Mouse (Mus musculus) kidney, embryonic 14.5 days (tissue): Measurements from ENCODE around the gene Aqp12. TPM values are rescaled to one million over a fixed set of nuclear protein-coding genes. Genes with fewer than 3 reads are reported as not detected.
A peak's percentile ranks its signal among the peaks of the same experiment; 100 is the strongest.

Experiments
- ATAC-seq: fragments of 200-750 bp; cut with Nextera tagmentation; 2 replicates; pipeline ENCODE4 v1.8.0; 2017; ENCODE audit warnings: moderate number of reproducible peaks, mild to moderate bottlenecking, moderate TSS enrichment, moderate library complexity; ENCODE audit not compliant: low FRiP score, low TSS enrichment
- H3K27ac ChIP-seq: fragments of 300-500 bp; sonication (generic); 2 replicates; pipeline ENCODE4 v1.5.1; 2014; ENCODE audit warnings: low read depth, mild to moderate bottlenecking, low read length, moderate library complexity, mixed read lengths
- H3K27me3 ChIP-seq: fragments of 300-500 bp; sonication (generic); 2 replicates; pipeline ENCODE4 v1.6.1; 2014; ENCODE audit warnings: mild to moderate bottlenecking, low read length; ENCODE audit not compliant: control insufficient read depth, insufficient read depth
- H3K36me3 ChIP-seq: fragments of 300-500 bp; sonication (generic); 2 replicates; pipeline ENCODE4 v1.6.1; 2014; ENCODE audit warnings: low read length, mixed read lengths; ENCODE audit not compliant: control insufficient read depth, insufficient read depth
- H3K4me1 ChIP-seq: fragments of 300-500 bp; sonication (generic); 2 replicates; pipeline ENCODE4 v1.6.1; 2014; ENCODE audit warnings: low read length, mixed read lengths; ENCODE audit not compliant: control insufficient read depth, insufficient read depth
- H3K4me2 ChIP-seq: fragments of 300-500 bp; sonication (generic); replicated peaks from 2 replicates; pipeline ENCODE4 v1.6.1; 2014; ENCODE audit warnings: low read depth, mild to moderate bottlenecking, low read length
- H3K4me3 ChIP-seq: fragments of 300-500 bp; sonication (generic); 2 replicates; pipeline ENCODE4 v1.5.1; 2014; ENCODE audit warnings: mild to moderate bottlenecking, low read length
- H3K9ac ChIP-seq: fragments of 300-500 bp; sonication (generic); 2 replicates; pipeline ENCODE4 v1.6.1; 2014; ENCODE audit warnings: low read depth, mild to moderate bottlenecking, low read length, moderate library complexity
- H3K9me3 ChIP-seq: fragments of 300-500 bp; sonication (generic); 2 replicates; pipeline ENCODE4 v1.6.1; 2016; ENCODE audit warnings: low read length; ENCODE audit not compliant: control insufficient read depth
- WGBS: fragments of 180-500 bp; shearing (Covaris S2); extraction: QIAGEN DNeasy Blood & Tissue Kit; methylation state at CpG from one replicate; pipeline ENCODE4 v1.1.7; 2014; 5-methylcytosine and 5-hydroxymethylcytosine counted together
- polyA plus RNA-seq: library from polyadenylated mRNA; unstranded; fragments of >200 nt; fragmentation: Nextera tagmentation; extraction: Ambion mirVana; gene quantifications from 2 replicates; pipeline ENCODE4 v1.2.1, GENCODE M21; 2014

The Aqp12 gene
- polyA plus RNA-seq, 1 experiment from 2014 or later = not detected

- Histone ChIP-seq H3K4me1 (no peaks in the 10 kb centered on the region), H3K27me3 (no peaks in the 10 kb centered on the region), H3K4me3 (no peak overlapping the region), H3K9me3 (no peaks in the 10 kb centered on the region), H3K9ac (no peak overlapping the region), H3K4me2 (no peak overlapping the region), H3K27ac (no peak overlapping the region), H3K36me3 (no peaks in the 10 kb centered on the region)
- 63% methylated on average over 4 of the region's 4 CpGs for WGBS
- 0 out of 2 replicates have a peak, but pooled peaks have one; percentile 41 for ATAC-seq
Observed at GRCm38 (mm10) chr1:93009196-93009595, 3.1 kb downstream of the Aqp12 start.

- no peak for ATAC-seq
- no peak overlapping the region for H3K4me3 ChIP-seq
- no peak overlapping the region for H3K4me2 ChIP-seq
- WGBS = 32% methylated on average over 3 of the region's 3 CpGs
- no peaks in the 10 kb centered on the region for H3K9me3 ChIP-seq
- H3K4me1 ChIP-seq = no peaks in the 10 kb centered on the region
- H3K27me3 ChIP-seq = no peaks in the 10 kb centered on the region
- H3K9ac ChIP-seq = no peak overlapping the region
- no peak overlapping the region for H3K27ac ChIP-seq
- no peaks in the 10 kb centered on the region for H3K36me3 ChIP-seq
Observed at GRCm38 (mm10) chr1:93010731-93011130, 4.6 kb downstream of the Aqp12 start.

GRCm38 (mm10) chr1:93012103-93012585 is 6.0 kb downstream of the Aqp12 start:
- Histone ChIP-seq H3K36me3 (no peaks in the 10 kb centered on the region), H3K9me3 (no peaks in the 10 kb centered on the region), H3K27me3 (no peaks in the 10 kb centered on the region), H3K4me2 (no peak overlapping the region), H3K27ac (no peak overlapping the region), H3K4me1 (no peaks in the 10 kb centered on the region), H3K9ac (no peak overlapping the region), H3K4me3 (no peak overlapping the region)
- 65% methylated on average over 7 of the region's 7 CpGs for WGBS
- ATAC-seq = no peak

- no peak for ATAC-seq
- H3K36me3 ChIP-seq = no peaks in the 10 kb centered on the region
Observed at GRCm38 (mm10) chr1:93013367-93013766, 7.2 kb downstream of the Aqp12 start.

GRCm38 (mm10) chr1:93014460-93014859 is 8.3 kb downstream of the Aqp12 start:
- Histone ChIP-seq H3K4me1 (no peaks in the 10 kb centered on the region), H3K9me3 (no peaks in the 10 kb centered on the region), H3K9ac (no peak overlapping the region), H3K27me3 (no peaks in the 10 kb centered on the region), H3K4me2 (no peak overlapping the region), H3K4me3 (no peak overlapping the region), H3K36me3 (no peaks in the 10 kb centered on the region), H3K27ac (no peak overlapping the region)
- peak; percentile 47; the same call in 1 of the 2 replicates for ATAC-seq

More at GRCm38 (mm10) chr1:93013367-93013766, 7.2 kb downstream of the Aqp12 start:
- Histone ChIP-seq H3K4me3 (no peak overlapping the region), H3K4me1 (no peaks in the 10 kb centered on the region), H3K27ac (no peak overlapping the region), H3K4me2 (no peak overlapping the region), H3K9ac (no peak overlapping the region), H3K27me3 (no peaks in the 10 kb centered on the region), H3K9me3 (no peaks in the 10 kb centered on the region)
- WGBS = 83% methylated on average over 4 of the region's 4 CpGs

GRCm38 (mm10) chr1:93015136-93015535 is 9.0 kb downstream of the Aqp12 start:
- H3K4me3 ChIP-seq = no peak overlapping the region
- no peaks in the 10 kb centered on the region for H3K9me3 ChIP-seq
- H3K27ac ChIP-seq = no peak overlapping the region
- H3K4me1 ChIP-seq = no peaks in the 10 kb centered on the region
- H3K4me2 ChIP-seq = no peak overlapping the region
- no peak overlapping the region for H3K9ac ChIP-seq
- no peak for ATAC-seq
- no peaks in the 10 kb centered on the region for H3K36me3 ChIP-seq
- 53% methylated on average over 2 of the region's 2 CpGs for WGBS
- no peaks in the 10 kb centered on the region for H3K27me3 ChIP-seq

- Histone ChIP-seq H3K36me3 (no peaks in the 10 kb centered on the region), H3K27me3 (no peaks in the 10 kb centered on the region), H3K9me3 (no peaks in the 10 kb centered on the region), H3K4me1 (no peaks in the 10 kb centered on the region), H3K4me2 (no peak overlapping the region), H3K4me3 (no peak overlapping the region), H3K27ac (no peak overlapping the region), H3K9ac (no peak overlapping the region)
- 82% methylated on average over 10 of the region's 10 CpGs for WGBS
- no peak for ATAC-seq
Observed at GRCm38 (mm10) chr1:93018716-93019115, 12.6 kb downstream of the Aqp12 start.

- whole genome bisulfite sequencing = 69% methylated on average over 4 of the region's 4 CpGs
- ATAC-seq = no peak
Observed at GRCm38 (mm10) chr1:93020602-93021001, 14.5 kb downstream of the Aqp12 start.

GRCm38 (mm10) chr1:93026600-93026999 is 20.5 kb downstream of the Aqp12 start:
- Histone ChIP-seq H3K9me3 (no peaks in the 10 kb centered on the region), H3K4me3 (no peak overlapping the region), H3K36me3 (no peaks in the 10 kb centered on the region), H3K4me1 (no peaks in the 10 kb centered on the region), H3K9ac (no peak overlapping the region), H3K27me3 (no peaks in the 10 kb centered on the region), H3K27ac (no peak overlapping the region), H3K4me2 (no peak overlapping the region)
- 87% methylated on average over 8 of the region's 8 CpGs for WGBS
- ATAC-seq = no peak

More at GRCm38 (mm10) chr1:93020602-93021001, 14.5 kb downstream of the Aqp12 start:
- H3K27me3 ChIP-seq = no peaks in the 10 kb centered on the region
- no peak overlapping the region for H3K4me2 ChIP-seq
- H3K4me3 ChIP-seq = no peak overlapping the region
- no peaks in the 10 kb centered on the region for H3K4me1 ChIP-seq
- H3K36me3 ChIP-seq = no peaks in the 10 kb centered on the region
- no peaks in the 10 kb centered on the region for H3K9me3 ChIP-seq
- H3K9ac ChIP-seq = no peak overlapping the region
- H3K27ac ChIP-seq = no peak overlapping the region
